Mouse (Mus musculus) E14TG2a.4 (cell line): Measurements from ENCODE around the gene Crtac1.

Experiments used
- CTCF ChIP-seq: conservative IDR thresholded peaks from 2 replicates; pipeline ENCODE4 v1.5.1; 2014; ENCODE audit warnings: low read length
- POU5F1 ChIP-seq: IDR thresholded peaks from 2 replicates; pipeline ENCODE4 v1.6.1; 2014; ENCODE audit warnings: low read length, borderline replicate concordance

- no peak for TF ChIP-seq CTCF
- no peak for TF ChIP-seq POU5F1
Observed at GRCm38 (mm10) chr19:42471571-42471970, 40.0 kb upstream of the Crtac1 start.
